Mouse (Mus musculus): ENCODE measurements at regions not wholly inside any gene's neighbourhood (a gene's known extent, or its start where the extent isn't known, plus 50 kb on each side); places are given as distances from the start of the nearest gene placed in this dataset.

- Histone ChIP-seq H3K36me3 (no peaks in the 10 kb centered on the region), H3K9ac (replicated peaks) (no peak overlapping the region), H3K4me3 (replicated peaks) (no peak overlapping the region), H3K4me1 (replicated peaks) (no peaks in the 10 kb centered on the region), H3K27ac (no peak overlapping the region), H3K9me3 (no peaks in the 10 kb centered on the region), H3K27me3 (no peaks in the 10 kb centered on the region), H3K4me2 (replicated peaks) (no peak overlapping the region)
- 71% methylated on average over 6 of the region's 6 CpGs for WGBS
- no peak for ATAC-seq
Observed at GRCm38 (mm10) chr4:127502621-127503020, 144.6 kb upstream of the Gjb5 start.

GRCm38 (mm10) chr4:127501881-127502280 is 143.9 kb upstream of the Gjb5 start:
- Histone ChIP-seq H3K27me3 (no peaks in the 10 kb centered on the region), H3K4me2 (replicated peaks) (no peak overlapping the region), H3K9me3 (no peaks in the 10 kb centered on the region), H3K4me3 (replicated peaks) (no peak overlapping the region), H3K9ac (replicated peaks) (no peak overlapping the region), H3K4me1 (replicated peaks) (no peaks in the 10 kb centered on the region), H3K27ac (no peak overlapping the region), H3K36me3 (no peaks in the 10 kb centered on the region)
- 88% methylated on average over 7 of the region's 7 CpGs for WGBS
- no peak for ATAC-seq

- Histone ChIP-seq H3K4me3 (replicated peaks) (no peak overlapping the region), H3K27ac (no peak overlapping the region), H3K9me3 (no peaks in the 10 kb centered on the region), H3K27me3 (no peaks in the 10 kb centered on the region), H3K4me1 (replicated peaks) (peaks cover 9% of the 10 kb centered on the region), H3K4me2 (replicated peaks) (no peak overlapping the region), H3K9ac (replicated peaks) (no peak overlapping the region), H3K36me3 (no peaks in the 10 kb centered on the region)
- no peak for ATAC-seq
- 45% methylated on average over 10 of the region's 10 CpGs for whole genome bisulfite sequencing
Observed at GRCm38 (mm10) chr4:127487016-127487780, 129.2 kb upstream of the Gjb5 start.

- WGBS: 80% methylated on average over 5 of the region's 5 CpGs
- no peak for ATAC-seq
- H3K4me3 ChIP-seq (replicated peaks): no peak overlapping the region
Observed at GRCm38 (mm10) chr4:127485238-127485637, 127.3 kb upstream of the Gjb5 start.

GRCm38 (mm10) chr4:127482461-127482860 is 124.5 kb upstream of the Gjb5 start:
- no peaks in the 10 kb centered on the region for H3K27me3 ChIP-seq
- no peak for ATAC-seq
- no peak overlapping the region for H3K4me3 ChIP-seq (replicated peaks)
- peaks cover 9% of the 10 kb centered on the region; the same call in 1 of the 2 replicates for H3K4me1 ChIP-seq (replicated peaks)
- no peak overlapping the region for H3K4me2 ChIP-seq (replicated peaks)
- no peak overlapping the region for H3K9ac ChIP-seq (replicated peaks)
- 66% methylated on average over 4 of the region's 4 CpGs for WGBS
- no peak overlapping the region for H3K27ac ChIP-seq
- H3K36me3 ChIP-seq: no peaks in the 10 kb centered on the region
- H3K9me3 ChIP-seq: no peaks in the 10 kb centered on the region

More at GRCm38 (mm10) chr4:127485238-127485637, 127.3 kb upstream of the Gjb5 start:
- Histone ChIP-seq H3K27me3 (no peaks in the 10 kb centered on the region), H3K4me2 (replicated peaks) (no peak overlapping the region), H3K36me3 (no peaks in the 10 kb centered on the region), H3K9ac (replicated peaks) (no peak overlapping the region), H3K4me1 (replicated peaks) (peaks cover 14% of the 10 kb centered on the region), H3K9me3 (no peaks in the 10 kb centered on the region), H3K27ac (no peak overlapping the region)

- H3K9me3 ChIP-seq: no peaks in the 10 kb centered on the region
- no peak overlapping the region for H3K27ac ChIP-seq
- 87% methylated on average over 5 of the region's 5 CpGs for WGBS
- no peaks in the 10 kb centered on the region for H3K27me3 ChIP-seq
- ATAC-seq: no peak
- 0 out of 2 replicates have a peak, but pooled peaks cover 6% of the 10 kb centered on the region for H3K4me1 ChIP-seq (replicated peaks)
- H3K4me3 ChIP-seq (replicated peaks): no peak overlapping the region
- H3K4me2 ChIP-seq (replicated peaks): no peak overlapping the region
- H3K36me3 ChIP-seq: no peaks in the 10 kb centered on the region
- H3K9ac ChIP-seq (replicated peaks): no peak overlapping the region
Observed at GRCm38 (mm10) chr4:127480339-127480738, 122.4 kb upstream of the Gjb5 start.

- no peak overlapping the region for H3K27ac ChIP-seq
- no peak overlapping the region for H3K4me2 ChIP-seq (replicated peaks)
- no peak overlapping the region for H3K9ac ChIP-seq (replicated peaks)
- 91% methylated on average over 7 of the region's 7 CpGs for WGBS
- H3K9me3 ChIP-seq: no peaks in the 10 kb centered on the region
- no peaks in the 10 kb centered on the region for H3K4me1 ChIP-seq (replicated peaks)
- no peaks in the 10 kb centered on the region for H3K36me3 ChIP-seq
- no peaks in the 10 kb centered on the region for H3K27me3 ChIP-seq
- H3K4me3 ChIP-seq (replicated peaks): no peak overlapping the region
- no peak for ATAC-seq
Observed at GRCm38 (mm10) chr4:127469877-127470276, 111.9 kb upstream of the Gjb5 start.

GRCm38 (mm10) chr4:127454511-127455119 is 96.6 kb upstream of the Gjb5 start:
- no peak overlapping the region for H3K4me3 ChIP-seq (replicated peaks)
- H3K27ac ChIP-seq: no peak overlapping the region
- H3K4me1 ChIP-seq (replicated peaks): no peaks in the 10 kb centered on the region
- H3K27me3 ChIP-seq: no peaks in the 10 kb centered on the region
- H3K4me2 ChIP-seq (replicated peaks): no peak overlapping the region
- no peak for ATAC-seq
- H3K36me3 ChIP-seq: no peaks in the 10 kb centered on the region
- 88% methylated on average over 11 of the region's 11 CpGs for WGBS
- H3K9me3 ChIP-seq: peaks cover 11% of the 10 kb centered on the region
- H3K9ac ChIP-seq (replicated peaks): no peak overlapping the region

GRCm38 (mm10) chr4:127452081-127452480 is 94.1 kb upstream of the Gjb5 start:
- Histone ChIP-seq H3K9ac (replicated peaks) (no peak overlapping the region), H3K9me3 (no peaks in the 10 kb centered on the region; the same call in 1 of the 2 replicates), H3K4me3 (replicated peaks) (no peak overlapping the region), H3K27ac (no peak overlapping the region), H3K4me1 (replicated peaks) (no peaks in the 10 kb centered on the region), H3K4me2 (replicated peaks) (no peak overlapping the region), H3K27me3 (no peaks in the 10 kb centered on the region), H3K36me3 (no peaks in the 10 kb centered on the region)
- ATAC-seq: no peak
- 72% methylated on average over 8 of the region's 8 CpGs for WGBS

GRCm38 (mm10) chr4:127445300-127445699 is 87.3 kb upstream of the Gjb5 start:
- no peak overlapping the region for H3K4me2 ChIP-seq (replicated peaks)
- no peak overlapping the region for H3K27ac ChIP-seq
- H3K9me3 ChIP-seq: no peaks in the 10 kb centered on the region
- WGBS: 65% methylated on average over 3 of the region's 3 CpGs
- no peaks in the 10 kb centered on the region for H3K36me3 ChIP-seq
- H3K4me1 ChIP-seq (replicated peaks): no peaks in the 10 kb centered on the region
- no peaks in the 10 kb centered on the region for H3K27me3 ChIP-seq
- H3K9ac ChIP-seq (replicated peaks): no peak overlapping the region
- H3K4me3 ChIP-seq (replicated peaks): no peak overlapping the region
- ATAC-seq: no peak

- H3K36me3 ChIP-seq: no peaks in the 10 kb centered on the region
- H3K27ac ChIP-seq: no peak overlapping the region
- no peaks in the 10 kb centered on the region for H3K4me1 ChIP-seq (replicated peaks)
- 89% methylated on average over 1 of the region's 1 CpGs for WGBS
- no peaks in the 10 kb centered on the region for H3K9me3 ChIP-seq
- no peaks in the 10 kb centered on the region for H3K27me3 ChIP-seq
- no peak overlapping the region for H3K4me3 ChIP-seq (replicated peaks)
- H3K9ac ChIP-seq (replicated peaks): no peak overlapping the region
- H3K4me2 ChIP-seq (replicated peaks): no peak overlapping the region
- no peak for ATAC-seq
Observed at GRCm38 (mm10) chr4:127444056-127444455, 86.1 kb upstream of the Gjb5 start.

GRCm38 (mm10) chr4:127442001-127442400 is 84.0 kb upstream of the Gjb5 start:
- H3K4me2 ChIP-seq (replicated peaks): no peak overlapping the region
- H3K9ac ChIP-seq (replicated peaks): no peak overlapping the region
- H3K9me3 ChIP-seq: no peaks in the 10 kb centered on the region
- ATAC-seq: no peak
- 75% methylated on average over 4 of the region's 4 CpGs for WGBS
- no peaks in the 10 kb centered on the region for H3K36me3 ChIP-seq
- no peak overlapping the region for H3K4me3 ChIP-seq (replicated peaks)
- H3K4me1 ChIP-seq (replicated peaks): no peaks in the 10 kb centered on the region
- H3K27ac ChIP-seq: no peak overlapping the region
- no peaks in the 10 kb centered on the region for H3K27me3 ChIP-seq

All from midbrain, embryonic 13.5 days (tissue).